In genomic region chr11:105655335-105655734, GRCm38 (mm10) we compare ENCODE assay signal across 14 mouse cellular contexts.
"Had no signal": no experiment of that assay in that cellular context is flagged by ENCODE, and none has a peak within 500 bp of the region (broad histone marks: within the 10 kb centered on the region; RNA-seq: fewer than 3 reads in every experiment).

No protein-coding gene starts in this region.

- H3K27ac ChIP-seq: limb, embryonic 13.5 days; midbrain, embryonic 10.5 days; neural tube, embryonic 12.5 days; stomach, embryonic 15.5 days had no signal

- H3K4me1 ChIP-seq: limb, embryonic 13.5 days; neural tube, embryonic 12.5 days; stomach, embryonic 15.5 days had no signal

- H3K9me3 ChIP-seq: limb, embryonic 13.5 days; midbrain, embryonic 10.5 days; neural tube, embryonic 12.5 days; stomach, embryonic 15.5 days had no signal

- ATAC-seq: intestine, embryonic 16.5 days had no signal

- H3K36me3 ChIP-seq: limb, embryonic 13.5 days; midbrain, embryonic 10.5 days; neural tube, embryonic 12.5 days; stomach, embryonic 15.5 days had no signal

- DNase-seq: kidney, postnatal 10 days; left cerebral cortex, postnatal 4 days; lung, embryonic 14.5 days; lung, postnatal 10 days; lung, postnatal 4 days; midbrain, embryonic 14.5 days; thymus, adult 2 months; thymus, postnatal 25 days had no signal

- H3K4me3 ChIP-seq: limb, embryonic 13.5 days; midbrain, embryonic 10.5 days; neural tube, embryonic 12.5 days; stomach, embryonic 15.5 days had no signal

- H3K9ac ChIP-seq: limb, embryonic 13.5 days; lung, embryonic 14.5 days; neural tube, embryonic 12.5 days; stomach, embryonic 15.5 days had no signal

- H3K4me2 ChIP-seq: limb, embryonic 13.5 days; liver, embryonic 11.5 days; lung, embryonic 14.5 days; neural tube, embryonic 12.5 days; stomach, embryonic 15.5 days had no signal

- H3K27me3 ChIP-seq: limb, embryonic 13.5 days; neural tube, embryonic 12.5 days; stomach, embryonic 15.5 days had no signal
